Mouse (Mus musculus): Measurements from ENCODE around the gene Rfx4. TPM values are rescaled to one million over a fixed set of nuclear protein-coding genes. Genes with fewer than 3 reads are reported as not detected.

The Rfx4 gene
- polyA plus RNA-seq, 1 experiment from 2014 or later: not detected

DNA sequence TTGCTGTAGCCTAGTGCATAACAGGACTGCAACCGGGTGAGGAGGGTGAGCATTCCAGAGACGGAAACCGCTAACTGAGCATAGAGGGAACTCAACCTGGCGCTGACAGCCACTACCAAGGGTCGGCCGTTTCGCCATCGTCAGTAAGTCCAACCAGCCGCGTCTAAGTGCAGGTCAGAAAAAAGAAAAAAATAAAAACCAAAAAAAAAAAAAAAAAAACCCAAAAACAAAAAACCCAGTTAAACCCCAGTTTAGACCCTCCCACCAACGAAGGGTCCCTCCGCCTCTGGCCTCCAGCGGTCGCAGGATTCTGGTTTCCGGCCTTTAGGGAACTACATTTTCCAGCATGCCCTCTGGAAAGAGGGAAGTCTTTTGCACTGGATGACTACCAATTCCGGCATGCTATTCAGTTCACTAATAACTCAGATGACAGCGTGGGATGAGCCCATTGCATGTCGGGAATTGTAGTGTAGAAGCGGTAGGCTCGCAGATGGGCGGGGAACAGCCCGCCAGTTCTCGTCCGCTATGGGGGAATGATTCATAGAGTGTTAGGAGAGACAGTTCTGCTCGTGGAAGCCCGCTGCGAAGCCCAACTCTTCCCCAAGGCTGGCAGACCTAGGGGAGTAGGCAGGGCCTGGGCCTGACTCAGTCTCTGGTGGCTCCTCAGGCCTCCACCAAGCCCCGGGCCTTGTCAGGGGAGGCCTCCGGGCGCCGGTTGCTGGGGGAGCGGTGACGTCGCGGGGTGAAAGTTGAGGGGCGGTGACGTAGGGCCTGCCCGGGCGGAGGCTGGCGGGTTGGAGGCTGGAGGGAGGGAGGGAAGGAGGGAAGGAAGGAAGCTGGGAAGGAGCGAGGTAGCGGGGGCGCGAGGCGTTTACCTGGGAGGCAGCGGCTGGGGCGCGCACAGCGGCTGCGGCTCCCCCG, 161.2 kb downstream of the Rfx4 start, which contains the start of gene Ric8b:
TSS of gene Ric8b (plus strand) at position 807 of the 921 bp plus-strand sequence.
- WGBS (ENCODE audit: insufficient replicate concordance): under 1% methylated on average over 44 of the region's 51 CpGs
- H3K27ac ChIP-seq (ENCODE audit: low read length): peak within 1 kb of the TSS; percentile 83
- H3K4me2 ChIP-seq (ENCODE audit: low read depth, low read length): peak within 1 kb of the TSS; percentile 74
- no peaks in the 10 kb centered on the region for H3K36me3 ChIP-seq (ENCODE audit: control insufficient read depth, insufficient read depth)
- H3K4me3 ChIP-seq (ENCODE audit: low read depth, low read length): peak within 1 kb of the TSS; percentile 83
- peak; percentile 95 for ATAC-seq (ENCODE audit: low read depth)
- H3K27me3 ChIP-seq (ENCODE audit: control insufficient read depth, insufficient read depth, low read depth, low read length): no peaks in the 10 kb centered on the region
- H3K4me1 ChIP-seq (ENCODE audit: control insufficient read depth, low read depth, low read length): peaks cover 10% of the 10 kb centered on the region
- H3K9me3 ChIP-seq (replicated peaks; ENCODE audit: control insufficient read depth, low read length): no peaks in the 10 kb centered on the region
- H3K9ac ChIP-seq (ENCODE audit: low read depth, low read length): peak within 1 kb of the TSS; percentile 87

DNA sequence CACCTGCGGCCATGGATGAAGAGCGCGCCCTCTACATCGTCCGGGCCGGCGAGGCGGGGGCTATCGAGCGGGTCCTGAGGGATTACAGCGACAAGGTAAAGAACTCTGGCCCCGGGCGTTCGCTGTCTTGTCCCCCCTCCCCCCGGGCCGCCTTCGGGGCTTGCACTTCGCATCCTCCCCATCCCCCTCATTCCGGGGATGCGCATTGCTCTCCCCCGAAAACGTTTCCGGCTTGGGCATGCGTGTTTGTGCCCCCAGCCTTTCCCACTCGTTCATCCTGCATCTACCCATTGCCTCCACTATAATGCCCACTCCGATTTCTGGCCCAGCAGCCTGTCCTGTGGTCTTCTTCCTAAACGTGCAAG, 161.9 kb downstream of the Rfx4 start:
- Histone ChIP-seq H3K9ac (ENCODE audit: low read depth, low read length) (peak overlapping the region; percentile 87), H3K27ac (ENCODE audit: low read length) (peak overlapping the region; percentile 83; the same call in 1 of the 2 replicates), H3K36me3 (ENCODE audit: control insufficient read depth, insufficient read depth) (no peaks in the 10 kb centered on the region), H3K4me2 (ENCODE audit: low read depth, low read length) (peak overlapping the region; percentile 74), H3K4me1 (ENCODE audit: control insufficient read depth, low read depth, low read length) (peaks cover 10% of the 10 kb centered on the region), H3K4me3 (ENCODE audit: low read depth, low read length) (peak overlapping the region; percentile 83), H3K9me3 (replicated peaks; ENCODE audit: control insufficient read depth, low read length) (no peaks in the 10 kb centered on the region), H3K27me3 (ENCODE audit: control insufficient read depth, insufficient read depth, low read depth, low read length) (no peaks in the 10 kb centered on the region)
- ATAC-seq (ENCODE audit: low read depth): no peak
- under 1% methylated on average over 23 of the region's 27 CpGs for WGBS (ENCODE audit: insufficient replicate concordance)

DNA sequence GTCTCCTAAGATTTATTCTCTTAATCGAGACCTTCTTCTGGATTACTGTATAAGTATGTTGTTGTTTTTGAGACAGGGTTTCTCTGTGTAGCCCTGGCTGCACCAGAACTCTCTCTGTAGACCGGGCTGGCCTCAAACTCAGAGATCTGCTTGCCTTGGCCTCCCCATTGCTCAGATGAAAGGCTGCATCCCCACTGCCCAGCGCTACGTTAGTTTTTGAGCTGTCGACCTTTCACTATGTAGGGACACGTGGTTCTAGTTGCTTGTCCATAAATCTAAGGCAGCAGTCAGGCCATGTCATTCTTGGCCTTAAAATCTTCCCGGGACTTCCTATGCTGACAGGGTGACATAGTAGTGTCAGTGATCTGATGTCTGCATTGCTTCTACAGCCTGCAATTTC, 170.5 kb downstream of the Rfx4 start:
- Histone ChIP-seq H3K9me3 (replicated peaks; ENCODE audit: control insufficient read depth, low read length) (no peaks in the 10 kb centered on the region), H3K4me1 (ENCODE audit: control insufficient read depth, low read depth, low read length) (no peaks in the 10 kb centered on the region), H3K27me3 (ENCODE audit: control insufficient read depth, insufficient read depth, low read depth, low read length) (no peaks in the 10 kb centered on the region), H3K36me3 (ENCODE audit: control insufficient read depth, insufficient read depth) (no peaks in the 10 kb centered on the region), H3K27ac (ENCODE audit: low read length) (no peak overlapping the region), H3K4me2 (ENCODE audit: low read depth, low read length) (no peak overlapping the region), H3K4me3 (ENCODE audit: low read depth, low read length) (no peak overlapping the region), H3K9ac (ENCODE audit: low read depth, low read length) (no peak overlapping the region)
- ATAC-seq (ENCODE audit: low read depth): no peak
- WGBS (ENCODE audit: insufficient replicate concordance): 74% methylated on average over 7 of the region's 7 CpGs

DNA sequence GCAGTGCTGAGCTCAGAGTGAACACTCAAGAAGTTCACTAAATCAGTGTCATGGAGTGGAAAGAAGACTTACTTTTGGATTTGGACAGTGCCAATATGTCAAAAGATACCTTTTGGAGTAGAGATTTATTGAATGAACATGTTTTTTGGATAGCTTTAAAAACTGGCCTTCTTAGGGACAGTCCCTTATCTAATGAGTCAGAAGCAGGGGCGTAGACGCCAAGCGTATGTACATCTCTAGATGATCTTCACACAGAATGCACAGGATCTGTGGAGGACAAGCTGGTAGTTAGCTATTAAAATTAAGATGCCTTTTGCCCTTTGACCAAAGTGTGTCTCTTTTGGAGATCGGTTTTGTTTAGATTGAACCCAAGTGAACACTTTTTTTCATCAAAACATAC, 171.0 kb downstream of the Rfx4 start:
- Histone ChIP-seq H3K4me1 (ENCODE audit: control insufficient read depth, low read depth, low read length) (no peaks in the 10 kb centered on the region), H3K36me3 (ENCODE audit: control insufficient read depth, insufficient read depth) (no peaks in the 10 kb centered on the region), H3K9ac (ENCODE audit: low read depth, low read length) (no peak overlapping the region), H3K27me3 (ENCODE audit: control insufficient read depth, insufficient read depth, low read depth, low read length) (no peaks in the 10 kb centered on the region), H3K27ac (ENCODE audit: low read length) (no peak overlapping the region), H3K4me3 (ENCODE audit: low read depth, low read length) (no peak overlapping the region), H3K4me2 (ENCODE audit: low read depth, low read length) (no peak overlapping the region), H3K9me3 (replicated peaks; ENCODE audit: control insufficient read depth, low read length) (no peaks in the 10 kb centered on the region)
- ATAC-seq (ENCODE audit: low read depth): no peak
- WGBS (ENCODE audit: insufficient replicate concordance): 57% methylated on average over 4 of the region's 4 CpGs

DNA sequence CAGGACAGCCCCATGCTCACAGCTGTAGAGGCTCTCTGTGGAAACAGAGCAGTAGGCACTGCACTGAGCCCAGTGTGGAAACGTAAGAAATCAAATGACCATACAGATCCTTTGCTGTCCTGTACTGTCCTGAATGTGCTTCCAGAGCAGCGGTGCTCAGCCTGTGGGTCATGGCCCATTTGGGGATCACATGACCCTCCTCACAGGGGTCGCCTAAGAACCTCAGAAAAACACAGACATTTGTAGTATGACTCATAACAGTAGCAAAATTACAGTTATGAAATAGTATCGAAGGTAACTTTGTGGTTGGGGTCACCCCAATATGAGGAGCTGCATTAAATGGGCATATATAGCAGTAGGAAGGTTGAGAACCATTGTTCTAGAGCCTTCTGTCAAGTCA, 172.6 kb downstream of the Rfx4 start:
- Histone ChIP-seq H3K27ac (ENCODE audit: low read length) (no peak overlapping the region), H3K9me3 (replicated peaks; ENCODE audit: control insufficient read depth, low read length) (no peaks in the 10 kb centered on the region), H3K4me3 (ENCODE audit: low read depth, low read length) (no peak overlapping the region), H3K36me3 (ENCODE audit: control insufficient read depth, insufficient read depth) (no peaks in the 10 kb centered on the region), H3K9ac (ENCODE audit: low read depth, low read length) (no peak overlapping the region), H3K27me3 (ENCODE audit: control insufficient read depth, insufficient read depth, low read depth, low read length) (no peaks in the 10 kb centered on the region), H3K4me2 (ENCODE audit: low read depth, low read length) (no peak overlapping the region), H3K4me1 (ENCODE audit: control insufficient read depth, low read depth, low read length) (no peaks in the 10 kb centered on the region)
- ATAC-seq (ENCODE audit: low read depth): no peak
- WGBS (ENCODE audit: insufficient replicate concordance): 66% methylated on average over 4 of the region's 4 CpGs

DNA sequence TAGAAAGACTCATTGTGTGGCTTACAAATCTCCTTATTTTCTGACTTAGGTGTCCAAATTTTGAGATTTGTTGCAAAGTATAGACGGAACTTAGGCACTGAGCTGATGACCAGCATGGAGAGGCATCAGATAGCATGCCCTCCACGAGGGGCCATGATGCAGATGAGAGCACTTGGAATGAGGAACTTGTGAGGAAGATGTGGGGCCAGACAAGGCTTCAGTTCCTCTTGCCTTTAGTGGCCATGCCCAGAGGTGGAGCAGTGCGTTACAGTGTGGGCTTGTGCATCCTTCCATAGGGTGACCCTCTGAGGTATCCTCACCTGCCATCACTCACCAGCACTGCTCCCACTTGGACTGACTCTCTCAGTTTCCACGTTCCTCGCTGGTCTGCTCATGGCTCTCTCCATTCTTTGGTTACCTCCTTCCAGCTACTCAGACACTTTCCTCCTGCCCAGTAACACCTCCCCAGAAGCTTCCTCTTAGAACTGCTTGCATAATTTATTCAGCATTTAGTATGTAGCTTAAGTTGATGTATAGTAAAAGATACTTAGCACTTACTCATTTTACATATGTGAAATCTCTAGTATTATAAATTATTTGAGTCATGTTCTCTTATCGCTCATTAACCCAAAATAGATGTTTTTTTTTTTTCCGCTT, 179.8 kb downstream of the Rfx4 start:
- no peak overlapping the region for H3K27ac ChIP-seq (ENCODE audit: low read length)
- ATAC-seq (ENCODE audit: low read depth): no peak
- H3K9me3 ChIP-seq (replicated peaks; ENCODE audit: control insufficient read depth, low read length): no peaks in the 10 kb centered on the region
- no peak overlapping the region for H3K4me2 ChIP-seq (ENCODE audit: low read depth, low read length)
- WGBS (ENCODE audit: insufficient replicate concordance): 57% methylated on average over 7 of the region's 7 CpGs
- H3K4me1 ChIP-seq (ENCODE audit: control insufficient read depth, low read depth, low read length): no peaks in the 10 kb centered on the region
- H3K4me3 ChIP-seq (ENCODE audit: low read depth, low read length): no peak overlapping the region
- no peaks in the 10 kb centered on the region for H3K36me3 ChIP-seq (ENCODE audit: control insufficient read depth, insufficient read depth)
- H3K27me3 ChIP-seq (ENCODE audit: control insufficient read depth, insufficient read depth, low read depth, low read length): no peaks in the 10 kb centered on the region
- H3K9ac ChIP-seq (ENCODE audit: low read depth, low read length): no peak overlapping the region

DNA sequence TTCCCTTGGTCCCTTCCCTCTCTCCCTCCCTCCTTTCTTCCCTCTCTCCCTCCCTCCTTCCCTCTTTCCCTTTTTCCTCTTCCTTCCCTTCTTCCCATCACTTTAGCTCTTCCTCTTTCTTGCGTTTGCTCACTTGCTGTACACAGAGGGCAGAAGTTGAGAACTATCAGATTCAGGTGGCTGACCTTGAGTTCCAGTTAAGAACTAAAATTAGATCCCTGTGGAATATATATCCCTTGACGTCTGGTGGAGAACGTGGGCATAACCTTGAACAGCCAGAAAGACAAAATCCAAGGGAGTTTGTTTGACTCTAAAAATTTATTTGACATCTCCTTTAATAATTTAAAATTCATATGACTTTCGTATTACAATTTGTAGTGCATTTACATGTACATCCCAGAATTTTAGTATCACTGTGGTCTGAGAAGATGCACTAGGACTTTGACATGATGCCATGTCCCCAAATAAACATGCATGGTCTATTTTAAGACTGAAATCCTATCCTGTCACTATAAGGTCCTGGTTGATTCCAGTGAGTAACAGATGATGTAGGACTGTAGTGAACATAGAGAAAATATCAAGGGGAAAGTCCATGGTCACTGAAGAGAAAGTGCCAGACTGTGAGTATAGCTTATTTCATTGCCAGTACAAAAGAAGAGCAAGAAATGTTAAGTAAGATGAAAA, 181.1 kb downstream of the Rfx4 start:
- Histone ChIP-seq H3K36me3 (ENCODE audit: control insufficient read depth, insufficient read depth) (no peaks in the 10 kb centered on the region), H3K4me1 (ENCODE audit: control insufficient read depth, low read depth, low read length) (no peaks in the 10 kb centered on the region), H3K27me3 (ENCODE audit: control insufficient read depth, insufficient read depth, low read depth, low read length) (no peaks in the 10 kb centered on the region), H3K27ac (ENCODE audit: low read length) (no peak overlapping the region), H3K9me3 (replicated peaks; ENCODE audit: control insufficient read depth, low read length) (no peaks in the 10 kb centered on the region), H3K4me3 (ENCODE audit: low read depth, low read length) (no peak overlapping the region), H3K9ac (ENCODE audit: low read depth, low read length) (no peak overlapping the region), H3K4me2 (ENCODE audit: low read depth, low read length) (no peak overlapping the region)
- no peak for ATAC-seq (ENCODE audit: low read depth)
- WGBS (ENCODE audit: insufficient replicate concordance): 60% methylated on average over 4 of the region's 4 CpGs

DNA sequence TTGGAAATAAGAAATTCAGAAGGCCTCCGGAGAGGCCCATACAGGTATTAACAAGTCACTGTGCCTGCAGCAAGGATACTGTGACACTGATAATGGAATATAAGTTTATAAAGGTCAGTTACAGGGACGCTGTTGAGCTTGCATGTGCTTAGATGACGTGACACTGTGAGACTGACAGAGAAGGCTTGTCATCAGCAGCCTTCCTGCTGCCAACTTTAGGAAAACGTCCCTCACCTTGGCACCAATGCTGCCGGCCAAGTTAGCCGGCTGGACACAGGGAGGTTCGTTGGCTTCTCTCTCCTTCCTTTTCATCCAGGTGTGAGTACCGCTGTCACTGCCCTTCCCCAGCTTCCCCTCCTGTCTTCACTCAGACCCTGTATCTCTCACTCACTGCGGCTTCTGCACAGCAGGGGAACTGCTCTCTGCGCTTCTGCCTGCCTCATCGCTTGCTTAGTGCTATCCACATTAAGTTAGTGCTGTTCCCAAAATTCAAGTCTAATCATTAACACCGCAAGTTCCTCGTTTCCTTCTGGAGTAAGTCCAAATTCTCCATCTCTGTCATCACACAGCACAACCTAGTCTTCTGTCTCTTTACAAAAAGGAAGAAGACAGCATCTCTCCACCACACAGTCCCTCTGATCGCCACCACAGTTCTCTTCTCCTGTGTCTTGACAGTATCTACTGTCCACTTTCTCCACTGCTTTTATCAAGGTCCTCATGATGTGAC, 182.4 kb downstream of the Rfx4 start:
- Histone ChIP-seq H3K4me3 (ENCODE audit: low read depth, low read length) (no peak overlapping the region), H3K9me3 (replicated peaks; ENCODE audit: control insufficient read depth, low read length) (no peaks in the 10 kb centered on the region), H3K27me3 (ENCODE audit: control insufficient read depth, insufficient read depth, low read depth, low read length) (no peaks in the 10 kb centered on the region), H3K27ac (ENCODE audit: low read length) (no peak overlapping the region), H3K4me2 (ENCODE audit: low read depth, low read length) (no peak overlapping the region), H3K36me3 (ENCODE audit: control insufficient read depth, insufficient read depth) (no peaks in the 10 kb centered on the region), H3K4me1 (ENCODE audit: control insufficient read depth, low read depth, low read length) (no peaks in the 10 kb centered on the region), H3K9ac (ENCODE audit: low read depth, low read length) (no peak overlapping the region)
- ATAC-seq (ENCODE audit: low read depth): no peak
- WGBS (ENCODE audit: insufficient replicate concordance): 71% methylated on average over 14 of the region's 14 CpGs

All from liver, embryonic 16.5 days (tissue).